Mouse (Mus musculus) C2C12 (cell line): ENCODE measurements around the gene Tekt5.

Source experiments
- CTCF ChIP-seq: IDR thresholded peaks from one replicate; pipeline ENCODE4 v1.5.1; 2011; ENCODE audit not compliant: control insufficient read depth, insufficient read depth, insufficient read length
- MAX ChIP-seq: IDR thresholded peaks from one replicate; pipeline ENCODE4 v1.6.1; 2011; ENCODE audit warnings: mild to moderate bottlenecking, control low read depth

GRCm38 (mm10) chr16:10311989-10312388 lies 83.3 kb downstream of the Tekt5 start:
- TF ChIP-seq MAX: no peak
- no peak for TF ChIP-seq CTCF
